Mouse (Mus musculus): ENCODE measurements around the gene Notch1.

Gene Notch1

GRCm38 (mm10) chr2:26516275-26516674 is at the start of gene Notch1:
Notch1 (minus strand) TSS chr2:26516663.
- DNase-seq: no peak

- peak; percentile 61 to 69 for DNase-seq
Observed at GRCm38 (mm10) chr2:26566221-26566620, 49.8 kb upstream of the Notch1 start.

GRCm38 (mm10) chr2:26561351-26562016 is 45.0 kb upstream of the Notch1 start:
- DNase-seq: no peak

- no peak for DNase-seq
Observed at GRCm38 (mm10) chr2:26560506-26560905, 44.0 kb upstream of the Notch1 start.

- no peak for DNase-seq
Observed at GRCm38 (mm10) chr2:26556535-26556993, 40.1 kb upstream of the Notch1 start.

- DNase-seq: no peak
Observed at GRCm38 (mm10) chr2:26555076-26555475, 38.6 kb upstream of the Notch1 start.

- no peak for DNase-seq
Observed at GRCm38 (mm10) chr2:26553904-26554303, 37.4 kb upstream of the Notch1 start.

GRCm38 (mm10) chr2:26552066-26552465 is 35.6 kb upstream of the Notch1 start:
- DNase-seq: peak; percentile 63 to 74

- peak; percentile 61 to 73 for DNase-seq
Observed at GRCm38 (mm10) chr2:26551446-26551845, 35.0 kb upstream of the Notch1 start.

- no peak for DNase-seq
Observed at GRCm38 (mm10) chr2:26550777-26551176, 34.3 kb upstream of the Notch1 start.

GRCm38 (mm10) chr2:26550205-26550604 is 33.7 kb upstream of the Notch1 start:
- DNase-seq: no peak

- peak in 1 of 2 experiments; percentile 27 for DNase-seq
Observed at GRCm38 (mm10) chr2:26549801-26550200, 33.3 kb upstream of the Notch1 start.

- DNase-seq: no peak
Observed at GRCm38 (mm10) chr2:26547481-26547880, 31.0 kb upstream of the Notch1 start.

GRCm38 (mm10) chr2:26544265-26544664 is 27.8 kb upstream of the Notch1 start:
- DNase-seq: no peak

GRCm38 (mm10) chr2:26543768-26544167 is 27.3 kb upstream of the Notch1 start:
- no peak for DNase-seq

GRCm38 (mm10) chr2:26543155-26543554 is 26.7 kb upstream of the Notch1 start:
- DNase-seq: no peak

- no peak for DNase-seq
Observed at GRCm38 (mm10) chr2:26541258-26541910, 24.9 kb upstream of the Notch1 start.

- no peak for DNase-seq
Observed at GRCm38 (mm10) chr2:26540721-26541120, 24.3 kb upstream of the Notch1 start.

GRCm38 (mm10) chr2:26539516-26539915 is 23.1 kb upstream of the Notch1 start:
- DNase-seq: no peak

- no peak for DNase-seq
Observed at GRCm38 (mm10) chr2:26535517-26536045, 19.1 kb upstream of the Notch1 start.

- DNase-seq: no peak
Observed at GRCm38 (mm10) chr2:26534616-26535015, 18.2 kb upstream of the Notch1 start.

- no peak for DNase-seq
Observed at GRCm38 (mm10) chr2:26534161-26534560, 17.7 kb upstream of the Notch1 start.

- DNase-seq: no peak
Observed at GRCm38 (mm10) chr2:26533249-26533648, 16.8 kb upstream of the Notch1 start.

- no peak for DNase-seq
Observed at GRCm38 (mm10) chr2:26531829-26532228, 15.4 kb upstream of the Notch1 start.
